Mouse (Mus musculus) spleen, adult 2 months (tissue): ENCODE measurements around the gene Ino80e.

ENCODE experiments used
- CTCF ChIP-seq: fragments of 200-500 bp; IDR thresholded peaks from 2 replicates; pipeline ENCODE4 v1.5.1; 2011; ENCODE audit warnings: mild to moderate bottlenecking, inconsistent platforms; ENCODE audit not compliant: insufficient read depth, insufficient read length, insufficient replicate concordance; ENCODE audit errors: extremely low read depth
- POLR2A ChIP-seq: fragments of 200-500 bp; IDR thresholded peaks from 2 replicates; pipeline ENCODE4 v1.6.1; 2011; ENCODE audit warnings: low read depth, low read length, inconsistent platforms

DNA sequence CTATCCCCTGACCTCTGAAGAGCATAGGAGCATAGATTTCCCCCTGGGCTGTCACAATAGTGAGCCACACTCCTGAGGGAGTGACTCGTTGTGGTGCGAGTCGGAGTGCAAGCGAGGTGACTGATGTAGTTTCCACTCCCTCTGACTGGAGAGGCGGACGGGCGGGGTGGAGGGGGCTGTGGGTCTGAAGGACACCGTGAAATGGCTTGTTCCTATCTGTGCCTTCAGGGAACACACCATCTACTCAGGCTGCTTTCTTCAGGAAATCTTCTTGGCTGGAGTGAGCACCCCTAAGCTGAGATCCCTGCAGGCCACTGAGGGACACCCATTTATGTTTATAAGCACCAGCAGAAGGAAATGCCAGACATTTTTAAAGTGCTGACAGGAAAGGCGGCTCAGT is 39.4 kb downstream of the Ino80e start:
- TF ChIP-seq CTCF (no peak), POLR2A (no peak)
